Mouse (Mus musculus) neural tube, embryonic 11.5 days (tissue): Measurements from ENCODE around the gene Tet2. TPM values are rescaled to one million over a fixed set of nuclear protein-coding genes. Genes with fewer than 3 reads are reported as not detected.

Experiments
- ATAC-seq: fragments of 200-750 bp; cut with Nextera tagmentation; 2 replicates; pipeline ENCODE4 v1.8.0; 2017; ENCODE audit warnings: moderate number of reproducible peaks, mild to moderate bottlenecking, moderate TSS enrichment, moderate library complexity; ENCODE audit not compliant: insufficient read depth, low FRiP score, low TSS enrichment
- DNase-seq: peaks from one replicate; pipeline ENCODE4 v3.0.0-alpha.2; 2015; ENCODE audit warnings: low spot score
- H3K27ac ChIP-seq: fragments of 300-500 bp; sonication (generic); 2 replicates; pipeline ENCODE4 v1.5.1; 2014; ENCODE audit warnings: low read depth, mild to moderate bottlenecking, low read length
- H3K27me3 ChIP-seq: fragments of 300-500 bp; sonication (generic); 2 replicates; pipeline ENCODE4 v1.6.1; 2014; ENCODE audit warnings: mild to moderate bottlenecking, low read length, mixed read lengths; ENCODE audit not compliant: control insufficient read depth, insufficient read depth
- H3K36me3 ChIP-seq: fragments of 300-500 bp; sonication (generic); 2 replicates; pipeline ENCODE4 v1.6.1; 2014; ENCODE audit warnings: mild to moderate bottlenecking, low read length, moderate library complexity, mixed read lengths; ENCODE audit not compliant: control insufficient read depth, insufficient read depth
- H3K4me1 ChIP-seq: fragments of 300-500 bp; sonication (generic); 2 replicates; pipeline ENCODE4 v1.6.1; 2014; ENCODE audit warnings: low read length, mixed read lengths; ENCODE audit not compliant: control insufficient read depth, insufficient read depth
- H3K4me2 ChIP-seq: fragments of 300-500 bp; sonication (generic); 2 replicates; pipeline ENCODE4 v1.6.1; 2014; ENCODE audit warnings: low read depth, mild to moderate bottlenecking, moderate library complexity
- H3K4me3 ChIP-seq: fragments of 300-500 bp; sonication (generic); 2 replicates; pipeline ENCODE4 v1.5.1; 2014; ENCODE audit warnings: low read depth, low read length
- H3K9ac ChIP-seq: fragments of 300-500 bp; sonication (generic); 2 replicates; pipeline ENCODE4 v1.6.1; 2014; ENCODE audit warnings: mild to moderate bottlenecking, low read length
- H3K9me3 ChIP-seq: fragments of 300-500 bp; sonication (generic); 2 replicates; pipeline ENCODE4 v1.6.1; 2016; ENCODE audit warnings: low read length; ENCODE audit not compliant: control insufficient read depth
- WGBS: fragments of 180-500 bp; shearing (Covaris S2); extraction: QIAGEN DNeasy Blood & Tissue Kit; methylation state at CpG from one replicate; pipeline ENCODE4 v1.1.7; 2014; 5-methylcytosine and 5-hydroxymethylcytosine counted together
- microRNA-seq: library from miRNA; unstranded; fragments of <30 nt; microRNA quantifications from one replicate; pipeline ENCODE4, GENCODE M21; 2016
- polyA plus RNA-seq: library from polyadenylated mRNA; unstranded; fragments of >200 nt; fragmentation: Nextera tagmentation; extraction: Ambion mirVana; gene quantifications from 2 replicates; pipeline ENCODE4 v1.2.1, GENCODE M21; 2014

Gene Tet2
- polyA plus RNA-seq, 1 experiment from 2014 or later = 18.3 TPM

DNA sequence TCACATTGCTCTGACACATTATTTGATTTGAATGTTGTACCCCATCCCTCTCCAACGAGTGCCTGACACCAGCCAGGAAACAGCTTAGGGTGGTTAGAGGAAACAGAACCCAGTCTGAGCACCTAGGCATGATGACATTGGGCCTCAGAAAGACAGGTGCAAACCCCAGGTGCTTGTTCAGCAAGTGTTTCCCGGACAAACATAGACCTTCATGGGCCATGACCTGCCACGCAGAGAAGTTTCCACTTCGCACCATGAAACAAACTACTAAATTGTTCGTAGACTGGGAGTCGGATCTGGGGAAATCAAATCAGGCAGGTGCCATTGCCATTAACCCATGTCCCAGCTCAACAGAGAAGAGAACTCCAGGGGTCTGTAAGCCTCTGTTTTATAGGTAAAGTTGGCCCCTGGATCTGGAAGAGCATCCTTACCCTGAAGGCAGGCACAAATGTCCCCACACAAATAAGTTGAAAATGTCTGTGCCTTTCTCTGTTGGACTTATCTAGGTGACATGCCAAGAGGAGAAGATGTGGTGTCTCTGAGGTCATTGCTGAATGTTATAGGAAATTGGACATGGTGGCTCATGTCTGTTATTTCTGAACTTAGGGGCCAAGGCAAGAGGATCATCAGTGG is 109.7 kb downstream of the Tet2 start:
- 91% methylated on average over 6 of the region's 6 CpGs for WGBS
- H3K9me3 ChIP-seq = no peaks in the 10 kb centered on the region
- H3K27me3 ChIP-seq = no peaks in the 10 kb centered on the region
- no peak overlapping the region for H3K4me2 ChIP-seq
- no peaks in the 10 kb centered on the region for H3K36me3 ChIP-seq
- DNase-seq = no peak
- H3K27ac ChIP-seq = no peak overlapping the region
- H3K4me3 ChIP-seq = no peak overlapping the region
- no peaks in the 10 kb centered on the region for H3K4me1 ChIP-seq
- ATAC-seq = no peak
- H3K9ac ChIP-seq = no peak overlapping the region

DNA sequence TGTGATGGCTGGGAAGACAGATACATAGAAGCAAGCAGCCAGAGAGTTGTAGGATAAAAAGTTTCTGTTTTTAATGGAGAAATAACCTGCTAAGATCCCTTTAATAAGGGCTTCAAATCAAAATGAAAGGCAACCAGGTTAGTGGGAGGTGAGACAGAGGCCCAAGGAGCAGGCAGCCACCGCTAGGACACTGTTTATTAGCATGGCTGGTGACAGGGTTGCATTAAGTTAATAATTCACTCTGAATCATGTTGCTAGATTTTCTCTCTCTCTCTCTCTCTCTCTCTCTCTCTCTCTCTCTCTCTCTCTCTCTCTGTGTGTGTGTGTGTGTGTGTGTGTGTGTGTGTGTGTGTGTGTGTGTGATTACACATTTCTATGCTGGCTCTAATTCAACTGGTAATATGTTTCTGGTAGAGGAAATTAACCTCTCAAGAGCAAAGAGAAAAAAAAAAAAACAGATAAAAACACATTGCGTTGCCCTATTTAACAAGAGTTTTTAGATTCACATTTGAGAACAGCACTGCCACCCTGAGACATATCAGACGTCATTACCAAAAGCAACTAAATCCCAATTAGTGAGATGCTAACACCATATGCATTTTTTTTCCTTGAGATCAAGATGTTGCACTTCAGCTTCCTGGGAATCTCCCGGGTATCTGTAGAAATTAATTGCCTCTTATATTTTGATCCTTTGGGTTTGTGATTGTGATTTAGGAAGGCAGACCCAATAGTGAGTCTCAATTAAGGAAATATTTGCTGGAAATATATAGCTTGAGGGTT is 115.4 kb downstream of the Tet2 start:
- ATAC-seq (no peak), DNase-seq (no peak)
- Histone ChIP-seq H3K9me3 (no peaks in the 10 kb centered on the region), H3K4me3 (no peak overlapping the region), H3K4me2 (no peak overlapping the region), H3K27me3 (no peaks in the 10 kb centered on the region), H3K4me1 (no peaks in the 10 kb centered on the region), H3K36me3 (no peaks in the 10 kb centered on the region), H3K9ac (no peak overlapping the region), H3K27ac (no peak overlapping the region)
- WGBS = 80% methylated on average over 4 of the region's 4 CpGs

DNA sequence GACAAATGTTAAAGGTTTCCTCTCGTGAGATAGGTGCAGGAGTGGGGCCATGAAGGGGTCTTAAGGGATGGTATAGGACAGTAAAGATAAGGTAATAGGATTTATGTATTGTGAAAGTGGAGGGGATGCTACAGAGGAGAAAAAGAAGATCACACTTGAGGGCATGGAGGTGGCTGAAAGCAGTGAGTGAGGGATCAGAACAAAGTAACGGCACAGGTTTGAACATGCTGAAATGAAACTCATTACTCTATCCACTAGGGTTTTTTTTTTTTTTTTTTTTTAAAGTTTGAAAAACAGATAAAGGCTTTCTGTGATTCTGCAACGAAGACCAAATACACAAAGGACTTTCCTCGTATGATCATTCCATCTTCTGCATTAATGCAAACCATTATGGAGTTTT is 116.9 kb downstream of the Tet2 start:
- Histone ChIP-seq H3K4me2 (no peak overlapping the region), H3K4me1 (no peaks in the 10 kb centered on the region), H3K9ac (no peak overlapping the region), H3K27ac (no peak overlapping the region), H3K4me3 (no peak overlapping the region), H3K36me3 (no peaks in the 10 kb centered on the region), H3K9me3 (no peaks in the 10 kb centered on the region), H3K27me3 (no peaks in the 10 kb centered on the region)
- DNase-seq (no peak), ATAC-seq (no peak)
- 87% methylated on average over 4 of the region's 4 CpGs for WGBS

DNA sequence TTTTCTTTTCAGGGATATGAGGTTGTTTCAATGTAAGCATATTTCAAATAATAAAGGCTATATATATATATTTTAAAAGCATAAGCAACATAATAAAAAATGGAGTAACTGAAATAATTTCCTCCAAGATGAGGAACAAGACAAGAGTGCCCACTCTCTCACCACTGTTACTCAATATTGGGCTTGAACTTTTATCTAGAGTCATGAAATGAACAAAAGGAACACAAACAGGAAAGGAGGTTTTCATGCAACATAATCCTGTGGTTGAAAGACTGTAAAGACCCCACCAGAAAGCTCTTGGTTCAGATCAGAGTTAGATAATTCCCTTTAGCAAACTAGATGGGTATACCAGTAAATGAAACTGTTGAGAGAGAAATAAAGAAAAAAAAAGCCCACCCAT is 121.9 kb downstream of the Tet2 start:
- Histone ChIP-seq H3K9ac (no peak overlapping the region), H3K9me3 (no peaks in the 10 kb centered on the region), H3K36me3 (no peaks in the 10 kb centered on the region), H3K4me2 (no peak overlapping the region), H3K27me3 (no peaks in the 10 kb centered on the region), H3K4me3 (no peak overlapping the region), H3K4me1 (no peaks in the 10 kb centered on the region), H3K27ac (no peak overlapping the region)
- no peak for DNase-seq
- ATAC-seq = no peak

DNA sequence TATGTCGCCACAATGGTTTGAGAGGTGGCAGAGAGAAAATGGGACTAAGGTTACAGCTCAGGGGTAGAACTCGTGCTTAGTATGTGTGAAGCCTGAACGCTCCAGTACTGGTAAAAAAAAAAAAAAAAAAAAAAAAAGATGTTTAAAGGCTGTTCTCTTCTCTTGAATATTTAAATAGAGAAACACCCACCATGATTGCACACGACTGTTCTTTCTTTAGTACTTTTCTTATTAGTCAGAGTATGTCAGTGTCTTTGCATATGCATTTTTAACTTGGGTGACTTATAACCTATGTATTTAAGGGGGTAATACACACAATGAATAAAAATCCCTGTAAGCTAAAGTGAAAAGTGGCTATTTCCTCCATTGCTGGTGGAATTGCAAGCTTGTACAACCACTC is 130.2 kb downstream of the Tet2 start:
- DNase-seq (no peak), ATAC-seq (no peak)
- no peaks in the 10 kb centered on the region for H3K36me3 ChIP-seq
- H3K4me2 ChIP-seq = no peak overlapping the region
- 89% methylated on average over 4 of the region's 4 CpGs for WGBS
- no peak overlapping the region for H3K27ac ChIP-seq
- no peaks in the 10 kb centered on the region for H3K27me3 ChIP-seq
- no peaks in the 10 kb centered on the region for H3K9me3 ChIP-seq
- no peaks in the 10 kb centered on the region for H3K4me1 ChIP-seq
- H3K9ac ChIP-seq = no peak overlapping the region
- no peak overlapping the region for H3K4me3 ChIP-seq

Small RNA genes within 50 kb of the gene (microRNA-seq; reads per million reads assigned to microRNA genes)
- not detected for gene Gm25042

Other genes starting within 250 kb of the Tet2 start
- gene Ppa2, start 235.0 kb downstream of the Tet2 start, polyA plus RNA-seq = 87.2 and 87.9 TPM in 2 replicates